Mouse (Mus musculus): ENCODE results near the gene Rab40c. TPM values are rescaled to one million over a fixed set of nuclear protein-coding genes. Genes with fewer than 3 reads are reported as not detected.

The Rab40c gene
- polyA plus RNA-seq, 1 experiment from 2014 or later, result 36.6 TPM

DNA sequence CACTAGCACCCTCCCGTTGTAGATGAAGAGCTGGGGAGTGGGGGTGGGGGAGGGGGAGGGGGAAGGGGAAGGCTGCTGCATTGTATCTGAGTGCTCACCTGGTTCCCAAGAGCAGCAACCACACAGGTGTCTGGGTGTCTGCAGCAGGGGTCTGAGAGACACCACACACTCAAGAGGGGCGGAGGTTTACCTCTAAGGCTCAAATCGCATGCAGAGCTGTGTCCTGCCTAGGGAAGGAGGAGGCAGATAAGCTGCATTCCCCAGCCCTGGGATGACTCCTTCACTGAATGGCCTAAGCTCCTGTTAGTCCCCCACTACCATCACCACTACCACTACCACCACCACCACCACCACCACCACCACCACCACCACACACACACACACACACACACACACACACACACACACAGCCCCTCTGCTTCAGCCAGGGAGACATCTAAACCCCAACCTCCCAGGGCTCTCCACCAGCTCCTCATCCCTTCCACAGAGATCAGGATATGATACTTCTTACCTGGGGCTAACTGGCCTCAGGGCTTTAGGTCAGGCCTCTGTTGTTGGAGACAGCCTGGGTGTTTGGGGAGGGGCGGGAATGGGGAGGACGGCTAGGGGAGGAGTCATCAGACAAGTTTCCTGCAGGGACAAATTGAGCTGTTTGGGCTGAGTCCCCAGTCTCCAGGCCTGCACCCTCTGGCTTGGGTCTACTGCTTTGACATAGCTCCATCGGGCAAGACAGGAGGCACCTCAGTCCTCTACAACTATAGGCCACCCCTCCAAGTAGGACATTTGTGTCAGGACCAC lies 25.0 kb upstream of the Rab40c start, which contains the start of the genes Pigq and Nhlrc4:
Gene Pigq (minus strand): TSS at position 571 of the 798 bp plus-strand sequence.
Gene Nhlrc4 (minus strand): TSS at position 596 of the 798 bp plus-strand sequence.
- H3K4me1 ChIP-seq, result peaks cover 27% of the 10 kb centered on the region
- no peaks in the 10 kb centered on the region for H3K9me3 ChIP-seq
- no peak within 1 kb of the TSS for H3K4me3 ChIP-seq
- ATAC-seq (ENCODE audit: insufficient number of reproducible peaks, insufficient read depth, low FRiP score, low TSS enrichment, low read depth), result no peak
- H3K36me3 ChIP-seq, result no peaks in the 10 kb centered on the region
- 44% methylated on average over 6 of the region's 6 CpGs for WGBS
- no peak within 1 kb of the TSS for H3K27ac ChIP-seq
- H3K27me3 ChIP-seq, result peaks cover under 1% of the 10 kb centered on the region; the same call in 1 of the 2 replicates
- no peak within 1 kb of the TSS for H3K9ac ChIP-seq
- H3K4me2 ChIP-seq, result no peak within 1 kb of the TSS

DNA sequence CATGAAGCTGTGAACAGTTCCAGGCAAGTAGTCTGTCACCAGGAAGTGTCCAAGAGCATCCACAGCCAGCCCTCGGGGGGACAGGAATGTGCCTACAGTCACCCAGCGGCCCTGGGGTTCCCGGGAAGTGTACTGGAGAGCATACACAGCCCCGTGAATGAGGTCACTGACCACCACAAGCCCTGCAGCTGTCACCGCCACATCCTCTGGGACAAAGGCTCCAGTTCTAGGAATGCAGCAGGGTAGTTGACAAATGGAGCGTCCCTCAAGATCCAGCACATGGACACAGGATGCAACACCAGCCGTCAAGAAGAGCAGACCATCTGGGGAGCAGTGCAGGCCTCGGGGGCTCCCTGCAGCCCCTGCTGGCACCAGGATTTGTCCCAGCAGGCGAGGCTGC lies 24.2 kb upstream of the Rab40c start:
- 72% methylated on average over 9 of the region's 9 CpGs for WGBS
- no peak for ATAC-seq (ENCODE audit: insufficient number of reproducible peaks, insufficient read depth, low FRiP score, low TSS enrichment, low read depth)
- Histone ChIP-seq H3K4me1 (peaks cover 27% of the 10 kb centered on the region), H3K9ac (no peak overlapping the region), H3K27ac (no peak overlapping the region), H3K4me2 (no peak overlapping the region), H3K4me3 (no peak overlapping the region), H3K27me3 (no peaks in the 10 kb centered on the region), H3K36me3 (0 out of 2 replicates have a peak, but pooled peaks cover 4% of the 10 kb centered on the region), H3K9me3 (no peaks in the 10 kb centered on the region)

DNA sequence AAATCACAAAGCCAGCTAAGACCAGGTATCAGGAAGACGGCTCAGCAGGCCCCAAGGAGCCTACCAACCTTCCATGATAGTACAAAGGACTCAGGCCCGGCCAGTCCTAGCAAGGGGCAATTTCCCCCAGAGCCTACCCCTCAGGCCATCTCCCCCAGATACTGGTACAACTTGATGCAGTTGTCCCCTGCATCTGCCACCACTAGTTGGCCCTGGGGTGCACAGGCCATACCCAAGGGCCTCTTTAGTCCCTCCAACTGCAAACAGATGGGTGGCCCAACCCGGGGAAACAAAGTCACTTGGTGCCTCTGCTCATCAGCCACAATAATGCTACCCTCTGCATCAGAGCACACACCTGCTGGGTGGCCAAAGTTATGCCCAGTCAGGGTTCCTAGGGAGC lies 23.7 kb upstream of the Rab40c start:
- no peaks in the 10 kb centered on the region for H3K27me3 ChIP-seq
- no peak overlapping the region for H3K4me2 ChIP-seq
- H3K27ac ChIP-seq, result no peak overlapping the region
- H3K4me1 ChIP-seq, result peaks cover 27% of the 10 kb centered on the region
- no peak for ATAC-seq (ENCODE audit: insufficient number of reproducible peaks, insufficient read depth, low FRiP score, low TSS enrichment, low read depth)
- H3K4me3 ChIP-seq, result no peak overlapping the region
- H3K36me3 ChIP-seq, result 0 out of 2 replicates have a peak, but pooled peaks cover 6% of the 10 kb centered on the region
- H3K9ac ChIP-seq, result no peak overlapping the region
- H3K9me3 ChIP-seq, result no peaks in the 10 kb centered on the region
- WGBS, result 85% methylated on average over 3 of the region's 3 CpGs

DNA sequence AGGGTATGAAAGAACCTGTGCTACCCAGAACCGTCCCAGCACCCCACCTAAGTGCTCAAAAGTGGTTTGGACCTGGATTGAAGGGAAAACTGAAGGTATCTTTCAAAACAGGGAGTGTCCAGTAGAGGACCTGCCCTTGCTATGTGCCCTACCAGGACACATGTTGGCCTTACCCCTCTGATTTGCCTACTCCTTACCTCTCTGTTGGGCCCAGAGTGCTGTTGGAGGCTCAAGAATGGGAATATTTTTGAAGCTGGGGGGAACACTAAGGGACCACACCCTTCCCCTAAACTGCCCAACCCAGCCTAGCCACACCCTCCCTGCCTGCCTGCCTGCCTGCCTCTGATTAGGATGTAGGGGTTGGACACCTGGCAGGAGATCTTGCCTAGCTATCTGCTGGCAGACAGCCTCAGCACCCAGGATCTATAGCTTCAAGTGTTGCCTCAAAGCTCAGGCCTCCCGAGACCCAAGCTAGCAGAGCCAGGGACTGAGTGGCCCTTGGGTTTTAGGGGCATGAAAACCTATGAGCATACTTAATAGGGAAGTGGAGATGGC lies 23.1 kb upstream of the Rab40c start:
- 82% methylated on average over 2 of the region's 2 CpGs for WGBS
- H3K4me2 ChIP-seq, result no peak overlapping the region; the same call in 1 of the 2 replicates
- 0 out of 2 replicates have a peak, but pooled peaks cover 7% of the 10 kb centered on the region for H3K36me3 ChIP-seq
- peaks cover 27% of the 10 kb centered on the region for H3K4me1 ChIP-seq
- no peak overlapping the region for H3K4me3 ChIP-seq
- no peak overlapping the region for H3K27ac ChIP-seq
- H3K9me3 ChIP-seq, result no peaks in the 10 kb centered on the region
- ATAC-seq (ENCODE audit: insufficient number of reproducible peaks, insufficient read depth, low FRiP score, low TSS enrichment, low read depth), result no peak
- no peaks in the 10 kb centered on the region for H3K27me3 ChIP-seq
- H3K9ac ChIP-seq, result no peak overlapping the region

DNA sequence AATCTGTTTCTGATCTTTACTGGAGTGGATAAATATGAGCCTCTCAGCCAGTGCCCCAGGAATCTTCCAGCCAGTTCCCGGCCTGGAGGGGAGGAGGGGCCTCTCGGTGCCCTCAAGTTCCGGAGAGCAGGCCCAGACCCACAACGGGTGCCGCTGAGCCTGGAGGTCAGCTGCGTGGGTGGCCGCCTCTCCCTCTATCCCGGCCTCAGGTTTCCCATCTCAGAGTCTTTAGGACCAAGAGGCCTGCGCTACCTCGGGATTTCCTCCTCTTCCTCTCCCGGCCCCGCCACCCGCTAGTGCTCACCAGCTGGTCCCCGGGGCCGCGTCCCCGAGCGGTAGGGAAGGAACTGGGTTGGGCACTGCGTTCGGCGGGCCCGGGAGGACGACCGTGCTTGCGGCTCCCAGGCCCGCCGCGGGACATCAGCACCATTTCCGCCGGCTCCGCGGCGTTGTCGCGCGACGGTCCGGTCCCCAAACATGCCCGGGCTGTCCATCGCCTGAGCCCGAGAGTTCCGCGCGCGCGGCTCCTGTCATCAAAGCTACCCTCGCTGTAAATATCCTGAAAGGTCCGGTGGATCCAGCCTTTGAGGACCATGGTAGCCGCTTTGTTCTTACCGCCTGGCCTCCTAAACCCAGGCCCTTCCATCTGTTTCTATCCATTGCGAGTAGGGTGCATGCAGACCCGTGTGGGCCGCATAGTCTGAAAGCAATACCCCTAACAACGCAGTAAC lies 22.1 kb upstream of the Rab40c start:
- peak overlapping the region; percentile 71 for H3K4me2 ChIP-seq
- peak overlapping the region; percentile 93 for H3K27ac ChIP-seq
- peak; percentile 8; the same call in 1 of the 2 replicates for ATAC-seq (ENCODE audit: insufficient number of reproducible peaks, insufficient read depth, low FRiP score, low TSS enrichment, low read depth)
- H3K27me3 ChIP-seq, result no peaks in the 10 kb centered on the region
- peaks cover 17% of the 10 kb centered on the region for H3K36me3 ChIP-seq
- H3K9ac ChIP-seq, result peak overlapping the region; percentile 93
- H3K4me1 ChIP-seq, result peaks cover 27% of the 10 kb centered on the region
- peak overlapping the region; percentile 79 for H3K4me3 ChIP-seq
- 3% methylated on average over 54 of the region's 54 CpGs for WGBS
- H3K9me3 ChIP-seq, result no peaks in the 10 kb centered on the region

DNA sequence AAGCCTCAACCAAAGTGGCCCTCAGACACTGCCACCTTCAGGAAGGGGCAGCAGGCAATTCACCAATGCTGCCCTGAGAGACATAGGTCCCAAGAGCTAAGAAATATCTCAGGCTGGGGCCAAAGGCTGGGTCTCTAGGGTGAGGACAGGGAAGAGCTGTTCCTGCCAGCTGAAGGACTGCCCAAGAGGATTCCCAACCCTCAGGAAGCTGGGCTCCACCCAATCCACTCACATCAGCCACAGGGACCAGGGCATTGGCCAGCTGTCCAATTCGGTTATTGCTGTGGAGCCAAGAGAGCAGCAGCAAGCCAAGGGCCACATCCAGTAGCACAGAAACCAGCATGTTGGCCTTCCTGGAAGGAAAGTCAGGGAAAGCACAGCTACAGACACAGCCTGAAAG lies 15.0 kb upstream of the Rab40c start:
- Histone ChIP-seq H3K36me3 (peaks cover 84% of the 10 kb centered on the region), H3K9ac (no peak overlapping the region), H3K4me1 (no peaks in the 10 kb centered on the region; the same call in 1 of the 2 replicates), H3K27me3 (no peaks in the 10 kb centered on the region), H3K9me3 (no peaks in the 10 kb centered on the region), H3K27ac (no peak overlapping the region), H3K4me2 (no peak overlapping the region), H3K4me3 (no peak overlapping the region)
- ATAC-seq (ENCODE audit: insufficient number of reproducible peaks, insufficient read depth, low FRiP score, low TSS enrichment, low read depth), result no peak
- 92% methylated on average over 1 of the region's 1 CpGs for WGBS

DNA sequence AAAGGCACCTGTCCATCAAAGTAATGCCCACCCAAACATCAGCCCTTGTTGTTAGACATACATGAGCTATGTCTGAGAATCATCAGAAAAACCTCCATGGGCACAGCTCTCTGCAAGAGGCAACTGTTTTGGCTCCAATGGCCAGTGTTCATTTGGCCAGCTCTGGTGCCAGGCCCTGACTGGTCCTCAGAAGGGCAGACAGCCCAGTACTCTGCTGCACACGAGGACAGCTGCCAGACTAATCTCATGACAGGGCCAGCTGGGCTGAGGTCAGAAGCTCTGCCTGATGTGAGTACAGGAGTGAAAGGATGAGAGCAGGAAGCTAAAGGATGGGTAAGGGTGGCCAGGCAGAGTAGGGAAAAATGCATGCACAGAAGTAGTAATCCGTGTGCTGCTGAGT lies 5.8 kb upstream of the Rab40c start:
- H3K9me3 ChIP-seq, result no peaks in the 10 kb centered on the region
- H3K36me3 ChIP-seq, result peaks cover 45% of the 10 kb centered on the region
- 0 out of 2 replicates have a peak, but pooled peaks cover 4% of the 10 kb centered on the region for H3K4me1 ChIP-seq
- H3K4me2 ChIP-seq, result no peak overlapping the region
- H3K9ac ChIP-seq, result no peak overlapping the region
- no peak overlapping the region for H3K4me3 ChIP-seq
- 85% methylated on average over 2 of the region's 2 CpGs for WGBS
- H3K27ac ChIP-seq, result no peak overlapping the region
- ATAC-seq (ENCODE audit: insufficient number of reproducible peaks, insufficient read depth, low FRiP score, low TSS enrichment, low read depth), result no peak
- H3K27me3 ChIP-seq, result no peaks in the 10 kb centered on the region

DNA sequence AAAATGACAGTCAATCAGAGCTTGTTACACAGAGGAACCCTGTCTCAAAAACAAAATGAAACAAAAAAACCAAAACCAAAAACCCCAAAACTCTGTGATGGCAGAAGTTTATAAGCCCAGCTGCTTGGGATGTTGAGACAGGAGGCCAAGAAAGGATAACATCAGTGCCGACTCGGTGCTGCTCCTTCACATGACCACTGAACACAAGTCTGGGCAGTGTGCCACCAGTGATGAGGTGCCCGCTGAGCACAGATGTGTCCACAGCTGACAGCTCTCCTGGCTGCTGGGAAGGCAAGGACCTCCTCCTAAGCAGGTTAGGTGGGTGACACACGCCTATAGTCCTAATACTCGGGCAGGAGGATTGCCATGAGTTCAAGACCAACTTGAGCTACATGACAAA lies 2.6 kb upstream of the Rab40c start:
- Histone ChIP-seq H3K27me3 (no peaks in the 10 kb centered on the region), H3K4me1 (peaks cover 18% of the 10 kb centered on the region), H3K36me3 (peaks cover 29% of the 10 kb centered on the region), H3K27ac (no peak overlapping the region), H3K9me3 (no peaks in the 10 kb centered on the region), H3K4me2 (no peak overlapping the region), H3K4me3 (no peak overlapping the region), H3K9ac (no peak overlapping the region)
- 79% methylated on average over 5 of the region's 5 CpGs for WGBS
- ATAC-seq (ENCODE audit: insufficient number of reproducible peaks, insufficient read depth, low FRiP score, low TSS enrichment, low read depth), result no peak

DNA sequence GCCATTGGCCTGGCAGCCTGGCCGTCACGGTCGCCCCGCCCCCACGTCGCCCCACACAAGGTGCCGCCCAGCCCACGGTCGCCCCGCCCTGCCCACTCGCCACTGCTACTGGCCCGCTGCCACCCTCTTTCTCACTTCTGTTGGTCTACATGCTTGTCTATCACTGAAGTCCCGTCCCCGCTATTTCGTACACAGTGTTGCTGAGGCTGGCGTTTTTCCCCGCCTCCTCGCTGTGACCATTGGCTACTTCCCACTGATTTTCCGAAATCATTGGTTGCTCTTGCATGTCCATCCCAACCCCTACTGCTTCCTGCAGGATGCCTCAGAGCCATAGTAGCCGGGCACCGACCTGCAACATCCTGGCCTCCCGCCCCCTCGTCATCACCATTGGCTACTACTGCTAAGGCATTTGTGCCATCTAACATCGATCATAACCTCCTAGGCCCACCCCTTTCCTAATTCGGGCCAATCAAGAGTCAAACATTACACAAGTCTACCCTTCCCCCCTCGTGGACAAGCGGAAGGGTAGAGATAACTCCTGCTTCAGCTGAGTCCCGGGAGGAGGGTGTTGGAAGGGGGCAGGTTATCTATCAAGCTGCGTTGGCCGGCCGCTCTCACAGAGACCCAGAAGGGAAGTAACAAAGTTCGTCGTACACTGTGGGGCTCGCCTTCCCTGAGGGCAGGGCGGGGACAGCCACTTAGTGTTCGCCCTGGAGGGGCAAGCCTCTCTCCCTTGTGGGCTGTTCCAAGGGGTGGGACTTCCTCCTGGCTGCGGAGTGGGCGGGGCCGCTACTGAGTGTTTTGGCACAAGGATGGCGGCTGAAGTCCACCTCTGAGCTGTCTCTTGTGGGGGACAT lies 487 bp upstream of the Rab40c start:
- H3K27me3 ChIP-seq, result no peaks in the 10 kb centered on the region
- H3K9ac ChIP-seq, result peak overlapping the region; percentile 92
- peak overlapping the region; percentile 87 for H3K4me2 ChIP-seq
- peaks cover 24% of the 10 kb centered on the region for H3K36me3 ChIP-seq
- peak; percentile 98 for ATAC-seq (ENCODE audit: insufficient number of reproducible peaks, insufficient read depth, low FRiP score, low TSS enrichment, low read depth)
- H3K9me3 ChIP-seq, result no peaks in the 10 kb centered on the region
- peak overlapping the region; percentile 98 for H3K4me3 ChIP-seq
- H3K4me1 ChIP-seq, result peaks cover 18% of the 10 kb centered on the region
- WGBS, result under 1% methylated on average over 40 of the region's 40 CpGs
- peak overlapping the region; percentile 88 for H3K27ac ChIP-seq

DNA sequence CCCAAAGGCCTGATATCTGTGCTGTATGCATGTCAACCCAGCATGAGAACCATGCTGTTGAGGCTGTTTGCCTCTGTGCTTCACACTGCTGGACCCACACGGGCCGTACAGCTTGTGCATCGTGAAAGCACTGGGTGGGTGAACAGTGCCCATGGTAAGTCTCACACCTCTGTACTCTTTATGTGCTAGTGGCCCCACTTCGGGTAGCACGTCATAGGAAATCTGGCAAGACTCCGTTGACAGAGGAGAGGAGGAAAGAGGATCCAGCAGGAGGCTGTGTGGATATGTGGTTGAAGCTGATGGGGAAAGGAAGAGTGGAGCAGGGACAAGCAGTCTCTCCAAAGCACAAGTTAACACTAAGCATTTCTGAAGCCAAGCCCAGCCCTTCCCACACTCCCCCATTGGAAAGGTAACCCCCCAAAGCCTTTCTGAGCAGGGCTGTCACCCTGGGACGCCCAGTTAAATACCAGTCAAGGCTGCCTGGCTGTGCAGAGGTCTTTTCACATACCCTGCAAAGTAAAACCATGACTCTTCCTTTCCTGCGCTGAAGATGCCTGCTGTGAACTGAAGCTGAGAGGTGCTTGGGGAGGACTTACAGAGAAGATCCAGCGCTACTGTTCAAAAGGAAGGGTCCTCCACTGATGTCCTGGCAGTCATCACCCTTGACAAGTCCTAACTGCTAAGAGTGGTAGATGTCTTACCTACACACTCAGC lies 1.3 kb downstream of the Rab40c start:
- no peaks in the 10 kb centered on the region for H3K27me3 ChIP-seq
- H3K4me2 ChIP-seq, result peak overlapping the region; percentile 87
- H3K9ac ChIP-seq, result peak overlapping the region; percentile 92
- H3K36me3 ChIP-seq, result peaks cover 33% of the 10 kb centered on the region
- ATAC-seq (ENCODE audit: insufficient number of reproducible peaks, insufficient read depth, low FRiP score, low TSS enrichment, low read depth), result no peak
- no peak overlapping the region for H3K27ac ChIP-seq
- peak overlapping the region; percentile 98 for H3K4me3 ChIP-seq
- peaks cover 18% of the 10 kb centered on the region for H3K4me1 ChIP-seq
- no peaks in the 10 kb centered on the region for H3K9me3 ChIP-seq
- WGBS, result 81% methylated on average over 9 of the region's 9 CpGs

Measured in embryonic facial prominence, embryonic 13.5 days (tissue).